Mouse (Mus musculus): ENCODE results near the gene Slc9b2. TPM values are rescaled to one million over a fixed set of nuclear protein-coding genes. Genes with fewer than 3 reads are reported as not detected.

The Slc9b2 gene
- total RNA-seq (2021): 1 to 10 TPM; 3.0 to 3.9 TPM

GRCm38 (mm10) chr3:135307411-135308259 is at the start of gene Slc9b2:
Gene Slc9b2 (plus strand): TSS chr3:135307700.
- intact Hi-C loops (cut with DNase I): no loop called here
- DNase-seq (ENCODE audit: low spot score in 2 of 2): peak; percentile 12 to 29

- intact Hi-C loops (cut with DNase I): no loop called here
- no peak for DNase-seq (ENCODE audit: low spot score in 2 of 2)
Observed at GRCm38 (mm10) chr3:135258919-135259318, 48.6 kb upstream of the Slc9b2 start.

DNA sequence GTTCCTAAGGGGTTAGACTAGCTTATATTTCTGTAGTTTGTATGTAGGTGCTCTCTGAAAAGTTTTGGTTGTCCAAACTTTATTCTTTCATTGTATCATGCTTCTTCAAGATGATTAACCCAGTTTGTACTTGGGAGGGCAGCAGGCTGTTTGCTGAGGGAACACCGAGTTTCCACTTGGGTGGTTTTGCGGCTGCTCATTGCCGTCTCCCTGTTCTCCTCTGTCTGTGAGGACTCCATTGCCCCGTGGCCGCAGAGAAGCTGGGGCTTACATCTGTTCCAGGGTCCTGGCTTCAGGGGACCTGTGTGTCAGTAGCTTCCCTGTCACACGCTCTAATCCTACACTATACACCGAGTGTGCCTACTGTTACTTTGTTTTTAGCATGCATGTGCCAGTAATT is 47.3 kb upstream of the Slc9b2 start:
- intact Hi-C loops (cut with DNase I): no loop called here
- no peak for DNase-seq (ENCODE audit: low spot score in 2 of 2)

- intact Hi-C loops (cut with DNase I): no loop called here
- no peak for DNase-seq (ENCODE audit: low spot score in 2 of 2)
Observed at GRCm38 (mm10) chr3:135268616-135269015, 38.9 kb upstream of the Slc9b2 start.

DNA sequence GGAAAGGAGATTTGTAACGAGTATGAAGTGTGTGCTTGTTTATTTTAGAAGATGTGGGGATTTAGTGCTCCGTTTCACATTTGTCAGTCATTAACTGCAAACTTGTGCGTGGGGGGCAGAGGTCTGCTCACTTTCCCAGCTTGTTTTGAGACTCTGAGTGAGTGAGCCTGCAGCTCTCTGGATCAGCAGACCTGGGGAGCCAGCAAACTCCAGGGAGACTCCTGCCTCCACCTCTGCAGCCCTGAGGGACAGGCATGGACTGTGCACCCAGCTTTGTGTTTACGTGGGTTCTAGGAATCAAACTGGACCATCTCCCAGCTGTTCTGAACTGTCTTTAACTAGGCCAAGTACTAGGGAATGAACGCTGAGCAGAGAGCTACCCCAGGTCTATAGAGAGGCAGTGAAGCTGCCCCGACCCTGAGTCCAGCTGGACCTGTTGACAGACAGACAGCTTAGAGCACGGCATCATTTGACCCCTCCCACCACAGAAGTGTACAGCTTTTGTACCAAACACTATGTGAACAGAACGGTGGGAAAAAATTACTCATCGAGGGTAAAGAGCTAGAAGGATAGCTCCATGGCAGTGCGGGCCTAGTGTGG is 38.0 kb upstream of the Slc9b2 start:
- DNase-seq (ENCODE audit: low spot score in 2 of 2): no peak
- intact Hi-C loops (cut with DNase I): no loop called here

GRCm38 (mm10) chr3:135272627-135273026 is 34.9 kb upstream of the Slc9b2 start:
- DNase-seq (ENCODE audit: low spot score in 2 of 2): no peak
- intact Hi-C loops (cut with DNase I): no loop called here

DNA sequence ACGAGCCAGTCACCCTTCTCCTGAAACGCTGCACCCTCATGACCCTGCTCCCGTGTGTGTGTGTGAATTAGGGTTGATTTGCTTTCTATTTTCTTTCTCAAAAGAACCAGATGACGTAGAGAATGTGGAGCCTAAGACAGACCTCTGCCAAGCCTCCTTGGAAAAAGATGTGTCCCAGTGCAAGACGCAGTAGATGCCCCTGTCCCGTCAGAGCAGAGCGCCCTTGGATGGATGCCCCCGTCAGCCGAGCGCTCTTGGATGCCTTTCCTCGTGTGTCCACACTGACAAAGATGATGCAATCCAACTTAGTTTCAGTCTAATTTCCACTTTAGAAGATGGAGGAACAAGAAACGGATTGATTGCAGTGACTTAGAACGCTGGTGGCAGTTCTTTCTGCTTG is 34.5 kb upstream of the Slc9b2 start:
- DNase-seq (ENCODE audit: low spot score in 2 of 2): no peak
- intact Hi-C loops (cut with DNase I): no loop called here

- no peak for DNase-seq (ENCODE audit: low spot score in 2 of 2)
- intact Hi-C loops (cut with DNase I): loop anchor here (5.0 to 10.0 kb wide), 2 partner anchors 452 to 595 kb away; no protein-coding TSS in a partner anchor
Observed at GRCm38 (mm10) chr3:135280160-135280559, 27.3 kb upstream of the Slc9b2 start.

- intact Hi-C loops (cut with DNase I): loop anchor here (5.0 to 10.0 kb wide), 2 partner anchors 451 to 594 kb away; no protein-coding TSS in a partner anchor
- peak; percentile 47 to 70 for DNase-seq (ENCODE audit: low spot score in 2 of 2)
Observed at GRCm38 (mm10) chr3:135280669-135281415, 26.7 kb upstream of the Slc9b2 start, which contains the start of gene Bdh2. Gene Bdh2 (plus strand): TSS chr3:135281221.

DNA sequence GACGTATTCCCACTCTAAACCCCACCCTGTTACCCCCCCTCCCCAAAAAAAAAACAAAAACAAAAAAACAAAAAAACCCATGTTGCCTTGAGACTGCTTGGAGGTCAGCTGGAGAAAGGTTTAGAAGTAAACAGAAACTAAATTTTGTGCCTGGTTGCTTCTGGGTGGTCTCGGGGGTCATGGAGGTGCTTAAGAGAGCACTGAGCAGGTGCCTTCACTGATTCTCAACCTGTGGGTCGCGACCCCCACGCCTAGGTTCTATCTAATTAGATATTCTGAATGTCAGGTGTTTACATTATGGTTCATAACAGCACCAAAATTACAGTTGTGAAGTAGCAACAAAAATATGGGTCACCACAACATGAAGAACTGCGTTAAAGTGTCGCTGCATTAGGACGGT is 25.8 kb upstream of the Slc9b2 start:
- intact Hi-C loops (cut with DNase I): loop anchor here (5.0 to 10.0 kb wide), 2 partner anchors 451 to 593 kb away; no protein-coding TSS in a partner anchor
- no peak for DNase-seq (ENCODE audit: low spot score in 2 of 2)

GRCm38 (mm10) chr3:135285256-135285655 is 22.2 kb upstream of the Slc9b2 start:
- intact Hi-C loops (cut with DNase I): loop anchor here (10.0 kb wide), 1 partner anchor 590 kb away; no protein-coding TSS in a partner anchor
- DNase-seq (ENCODE audit: low spot score in 2 of 2): no peak

GRCm38 (mm10) chr3:135285807-135286206 is 21.7 kb upstream of the Slc9b2 start:
- DNase-seq (ENCODE audit: low spot score in 2 of 2): no peak
- intact Hi-C loops (cut with DNase I): loop anchor here (10.0 kb wide), 1 partner anchor 589 kb away; no protein-coding TSS in a partner anchor

DNA sequence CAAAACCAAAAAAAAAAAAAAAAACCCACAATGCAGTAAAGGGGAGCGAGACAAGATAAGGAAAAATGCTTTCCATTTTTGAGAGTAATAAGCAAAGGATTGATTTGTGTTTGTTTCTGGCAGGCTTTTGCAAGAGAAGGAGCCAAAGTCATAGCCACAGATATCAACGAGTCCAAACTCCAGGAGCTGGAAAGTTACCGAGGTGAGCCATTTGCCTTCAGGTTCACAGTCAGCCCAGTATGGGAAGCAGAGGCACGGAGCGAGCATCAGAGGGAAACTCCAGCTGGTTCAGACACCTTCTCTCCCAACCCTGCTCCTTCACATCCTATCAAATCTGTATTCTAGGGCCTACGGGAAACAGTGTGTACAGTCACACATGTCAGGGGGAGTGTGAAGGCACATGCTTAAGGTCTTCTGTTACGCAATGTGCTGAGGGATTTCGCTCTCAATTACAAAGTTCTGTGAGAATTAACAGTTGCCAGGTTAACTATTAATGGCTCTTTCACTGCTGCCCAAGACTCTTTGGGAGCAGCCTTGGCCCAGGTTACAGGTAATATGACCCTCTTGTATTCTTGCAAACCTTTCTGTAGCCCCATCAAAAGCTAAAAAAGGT is 19.3 kb upstream of the Slc9b2 start:
- DNase-seq (ENCODE audit: low spot score in 2 of 2): no peak
- intact Hi-C loops (cut with DNase I): loop anchor here (2.0 to 10.0 kb wide), 2 partner anchors 425 to 587 kb away; no protein-coding TSS in a partner anchor

GRCm38 (mm10) chr3:135289148-135289547 is 18.4 kb upstream of the Slc9b2 start:
- intact Hi-C loops (cut with DNase I): loop anchor here (2.0 to 10.0 kb wide), 2 partner anchors 424 to 586 kb away; no protein-coding TSS in a partner anchor
- no peak for DNase-seq (ENCODE audit: low spot score in 2 of 2)

GRCm38 (mm10) chr3:135290249-135290894 is 17.1 kb upstream of the Slc9b2 start:
- DNase-seq (ENCODE audit: low spot score in 2 of 2): peak; percentile 27
- intact Hi-C loops (cut with DNase I): loop anchor here (5.0 kb wide), 1 partner anchor 112 kb away; no protein-coding TSS in a partner anchor

DNA sequence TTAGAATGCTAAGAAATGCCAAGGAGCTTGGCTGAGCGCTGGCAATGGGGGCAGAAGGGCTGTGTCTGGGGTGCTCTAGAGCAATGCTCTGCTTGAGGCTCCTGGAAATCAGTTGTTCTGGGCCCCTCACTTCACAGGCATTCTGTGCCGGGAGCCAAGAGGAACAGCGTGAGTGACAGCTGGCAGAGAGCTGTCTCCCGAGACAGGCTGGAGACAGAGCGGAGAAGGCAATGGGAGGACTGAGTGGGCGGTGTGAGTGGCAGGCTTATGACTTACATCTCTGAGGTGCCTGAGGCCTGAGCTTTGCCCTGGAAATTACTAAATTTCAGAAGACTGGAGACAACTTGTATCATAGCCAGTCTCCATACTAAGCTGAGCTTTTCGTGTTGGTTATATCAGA is 13.8 kb upstream of the Slc9b2 start:
- no peak for DNase-seq (ENCODE audit: low spot score in 2 of 2)
- intact Hi-C loops (cut with DNase I): loop anchor here (5.0 kb wide), 1 partner anchor 109 kb away; no protein-coding TSS in a partner anchor

DNA sequence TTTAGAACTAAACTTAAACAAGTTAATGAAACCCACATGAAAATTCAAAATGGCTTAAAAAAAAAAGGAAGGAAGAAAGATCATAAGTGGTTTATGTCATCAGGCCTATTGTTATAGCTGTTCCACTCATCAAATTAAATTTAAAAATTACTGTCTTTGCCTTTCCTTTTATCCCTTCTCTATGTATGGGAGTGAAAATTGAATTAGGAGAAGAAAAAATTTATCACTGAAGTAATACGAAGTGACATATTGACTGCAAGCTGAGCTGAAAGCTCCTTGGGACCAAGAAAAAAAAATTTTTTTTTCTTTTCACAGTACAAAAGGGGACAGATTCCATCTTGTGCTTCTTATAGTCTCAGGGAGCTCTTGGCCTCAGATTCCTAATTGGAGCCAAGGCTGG is 11.9 kb upstream of the Slc9b2 start:
- DNase-seq (ENCODE audit: low spot score in 2 of 2): no peak
- intact Hi-C loops (cut with DNase I): no loop called here

DNA sequence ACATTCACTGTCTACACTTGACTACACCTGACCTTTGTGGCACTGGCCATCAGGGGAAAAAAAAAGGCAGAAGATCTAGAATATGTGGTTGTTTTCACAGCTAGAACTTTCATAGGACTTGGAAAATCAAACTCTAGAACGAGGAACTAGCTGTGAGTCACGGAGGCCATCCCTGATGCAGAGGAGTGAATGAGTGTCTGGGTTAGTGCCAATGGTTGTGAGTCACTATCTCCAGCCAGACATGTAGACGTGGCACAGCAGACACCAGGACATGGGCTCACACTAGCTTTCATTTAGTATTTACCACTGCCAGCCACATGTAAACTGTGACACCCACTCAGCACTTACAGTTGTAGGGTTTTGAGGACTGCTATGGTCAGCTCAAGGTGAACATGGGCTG is 8.9 kb upstream of the Slc9b2 start:
- DNase-seq (ENCODE audit: low spot score in 2 of 2): peak; percentile 11 to 43
- intact Hi-C loops (cut with DNase I): no loop called here

DNA sequence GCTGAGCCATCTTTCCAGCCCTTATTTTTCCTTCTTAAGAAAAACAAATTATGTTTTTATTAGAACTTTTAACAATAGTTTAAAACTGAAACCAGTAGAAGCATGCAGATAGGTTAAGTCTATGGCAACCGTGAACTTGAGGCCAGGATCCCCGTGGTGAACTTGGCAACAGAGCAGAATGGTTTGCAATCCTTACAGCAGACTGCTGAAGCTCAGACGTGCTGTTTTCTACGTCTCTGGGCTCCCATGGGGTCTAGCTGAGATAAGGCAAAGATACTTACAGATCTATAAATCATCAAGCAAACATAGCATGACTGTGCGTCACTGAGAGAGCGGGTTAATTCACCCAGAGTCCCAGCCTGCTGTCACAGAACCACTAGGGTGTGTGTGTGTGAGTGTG is 7.4 kb upstream of the Slc9b2 start:
- DNase-seq (ENCODE audit: low spot score in 2 of 2): no peak

More for the DNA sequence above, 7.4 kb upstream of the Slc9b2 start:
- intact Hi-C loops (cut with DNase I): no loop called here

All from left cerebral cortex, postnatal 36 days (tissue).